Mouse (Mus musculus) heart, embryonic 14.5 days (tissue): ENCODE measurements around the gene Stk19. TPM values are rescaled to one million over a fixed set of nuclear protein-coding genes. Genes with fewer than 3 reads are reported as not detected.

Experiments used
- ATAC-seq: fragments of 200-750 bp; cut with Nextera tagmentation; 2 replicates; pipeline ENCODE4 v1.8.0; 2017; ENCODE audit warnings: low read depth, moderate TSS enrichment; ENCODE audit not compliant: insufficient number of reproducible peaks, insufficient read depth, low FRiP score
- H3K27ac ChIP-seq, 2 experiments: fragments of 200-500 bp in 1 of 2; fragments of 300-500 bp in 1 of 2; sonication (generic) in 1 of 2; replicated peaks in 1 of 2; 2 replicates each; pipeline ENCODE4 v1.5.1; 2012 to 2014; ENCODE audit warnings: low read depth in 2 of 2, low read length in 2 of 2, control low read depth in 1 of 2, mild to moderate bottlenecking in 1 of 2, mixed read lengths in 1 of 2; ENCODE audit not compliant: control insufficient read depth in 1 of 2, insufficient read depth in 1 of 2
- H3K27me3 ChIP-seq: fragments of 300-500 bp; sonication (generic); 2 replicates; pipeline ENCODE4 v1.6.1; 2014; ENCODE audit warnings: mild to moderate bottlenecking, low read length, control low read depth; ENCODE audit not compliant: control insufficient read depth, insufficient read depth
- H3K36me3 ChIP-seq: fragments of 300-500 bp; sonication (generic); 2 replicates; pipeline ENCODE4 v1.6.1; 2014; ENCODE audit warnings: mild to moderate bottlenecking, control low read depth, low read length, mixed read lengths; ENCODE audit not compliant: control insufficient read depth, insufficient read depth
- H3K4me1 ChIP-seq, 2 experiments: fragments of 200-500 bp in 1 of 2; fragments of 300-500 bp in 1 of 2; sonication (generic) in 1 of 2; 2 replicates each; pipeline ENCODE4 v1.6.1; 2012 to 2014; ENCODE audit warnings: low read length in 2 of 2, control low read depth in 1 of 2, mixed read lengths in 1 of 2; ENCODE audit not compliant: control insufficient read depth in 2 of 2, insufficient read depth in 2 of 2
- H3K4me2 ChIP-seq: fragments of 300-500 bp; sonication (generic); 2 replicates; pipeline ENCODE4 v1.6.1; 2014; ENCODE audit warnings: mild to moderate bottlenecking, low read length
- H3K4me3 ChIP-seq, 2 experiments: fragments of 200-500 bp in 1 of 2; fragments of 300-500 bp in 1 of 2; sonication (generic) in 1 of 2; 2 replicates each; pipeline ENCODE4 v1.5.1; 2012 to 2014; ENCODE audit warnings: low read length in 2 of 2, mild to moderate bottlenecking in 2 of 2, control low read depth in 1 of 2, low read depth in 1 of 2, moderate library complexity in 1 of 2; ENCODE audit not compliant: control insufficient read depth in 1 of 2, insufficient read depth in 1 of 2
- H3K9ac ChIP-seq: fragments of 300-500 bp; sonication (generic); 2 replicates; pipeline ENCODE4 v1.6.1; 2014; ENCODE audit warnings: mild to moderate bottlenecking, low read length
- H3K9me3 ChIP-seq: fragments of 300-500 bp; sonication (generic); 2 replicates; pipeline ENCODE4 v1.6.1; 2016; ENCODE audit warnings: low read length, control low read depth; ENCODE audit not compliant: control insufficient read depth
- WGBS: fragments of 180-500 bp; shearing (Covaris S2); extraction: QIAGEN DNeasy Blood & Tissue Kit; methylation state at CpG from one replicate; pipeline ENCODE4 v1.1.7; 2014; 5-methylcytosine and 5-hydroxymethylcytosine counted together
- microRNA-seq: library from miRNA; unstranded; fragments of <30 nt; microRNA quantifications from one replicate; pipeline ENCODE4, GENCODE M21; 2016
- polyA plus RNA-seq: library from polyadenylated mRNA; unstranded; fragments of >200 nt; fragmentation: Nextera tagmentation; extraction: Ambion mirVana; gene quantifications from 2 replicates; pipeline ENCODE4 v1.2.1, GENCODE M21; 2014

The Stk19 gene
- polyA plus RNA-seq, 1 experiment from 2014 or later: 18.4 TPM

DNA sequence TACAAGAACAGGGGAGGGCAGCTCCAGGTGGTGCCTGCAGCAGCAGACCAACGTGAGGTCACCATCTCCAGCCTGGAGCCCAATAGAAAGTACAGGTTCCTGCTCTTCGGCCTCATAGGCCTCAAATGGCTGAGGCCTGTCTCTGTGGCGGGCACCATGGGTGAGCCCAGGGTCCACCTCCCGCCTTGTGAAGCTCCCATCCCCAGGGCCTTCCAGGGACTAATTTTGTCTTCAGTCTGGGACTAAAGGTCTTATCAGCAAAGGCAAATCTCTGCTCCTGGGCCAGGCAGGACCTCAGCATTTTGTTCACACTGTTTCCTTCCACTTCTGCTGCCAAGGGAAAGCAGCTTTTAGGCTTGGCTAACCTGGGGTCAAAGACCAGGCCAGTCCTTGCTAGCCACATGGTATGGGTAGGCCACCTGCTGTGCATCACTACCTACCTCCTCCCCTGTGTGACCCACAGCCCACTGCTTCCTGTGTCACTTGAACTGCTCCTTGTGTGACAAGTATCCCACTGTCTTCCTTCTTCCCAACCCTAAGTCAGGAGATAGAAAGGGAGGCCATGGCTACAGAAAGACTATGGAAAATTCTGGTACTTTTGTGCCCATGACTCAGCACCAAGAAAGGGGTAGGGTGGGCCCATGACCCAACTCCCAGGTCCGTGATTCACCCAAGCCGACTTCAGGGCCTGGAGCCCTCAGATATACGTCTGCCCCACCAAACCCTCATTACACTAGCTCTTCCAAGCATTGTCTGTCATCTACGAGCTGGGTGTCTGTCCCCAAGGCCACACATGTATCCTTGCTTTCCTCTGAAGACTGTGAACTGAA, 40.2 kb downstream of the Stk19 start:
- Histone ChIP-seq H3K27me3 (no peaks in the 10 kb centered on the region), H3K4me3 (no peak overlapping the region), H3K27ac (no peak overlapping the region), H3K4me2 (no peak overlapping the region), H3K36me3 (no peaks in the 10 kb centered on the region), H3K9me3 (peaks cover 4% of the 10 kb centered on the region; the same call in 1 of the 2 replicates), H3K4me1 (no peaks in the 10 kb centered on the region), H3K9ac (no peak overlapping the region)
- ATAC-seq: no peak
- WGBS: 82% methylated on average over 8 of the region's 8 CpGs

DNA sequence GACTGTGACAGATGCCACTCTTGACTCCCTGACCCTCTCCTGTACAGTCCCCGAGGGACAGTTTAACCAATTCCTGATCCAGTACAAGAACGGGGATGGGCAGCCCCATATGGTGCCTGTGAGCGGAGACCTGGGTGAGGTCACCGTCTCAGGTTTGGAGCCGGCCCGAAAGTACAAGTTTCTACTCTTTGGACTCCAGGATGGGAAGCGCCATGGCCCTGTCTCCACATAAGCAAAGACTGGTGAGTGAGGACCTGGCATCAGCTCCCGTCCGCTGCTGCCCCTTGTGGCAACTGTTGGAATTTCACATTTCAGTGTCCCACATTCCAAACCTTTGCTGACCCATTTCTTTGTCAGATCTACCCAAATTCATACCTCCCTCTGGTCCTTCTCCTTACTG, 41.1 kb downstream of the Stk19 start:
- Histone ChIP-seq H3K4me2 (no peak overlapping the region), H3K27me3 (no peaks in the 10 kb centered on the region), H3K4me1 (no peaks in the 10 kb centered on the region), H3K9me3 (peaks cover 4% of the 10 kb centered on the region; the same call in 1 of the 2 replicates), H3K27ac (no peak overlapping the region), H3K36me3 (no peaks in the 10 kb centered on the region), H3K4me3 (no peak overlapping the region), H3K9ac (no peak overlapping the region)
- ATAC-seq: peak; percentile 43; the same call in 1 of the 2 replicates
- WGBS: 53% methylated on average over 9 of the region's 9 CpGs

DNA sequence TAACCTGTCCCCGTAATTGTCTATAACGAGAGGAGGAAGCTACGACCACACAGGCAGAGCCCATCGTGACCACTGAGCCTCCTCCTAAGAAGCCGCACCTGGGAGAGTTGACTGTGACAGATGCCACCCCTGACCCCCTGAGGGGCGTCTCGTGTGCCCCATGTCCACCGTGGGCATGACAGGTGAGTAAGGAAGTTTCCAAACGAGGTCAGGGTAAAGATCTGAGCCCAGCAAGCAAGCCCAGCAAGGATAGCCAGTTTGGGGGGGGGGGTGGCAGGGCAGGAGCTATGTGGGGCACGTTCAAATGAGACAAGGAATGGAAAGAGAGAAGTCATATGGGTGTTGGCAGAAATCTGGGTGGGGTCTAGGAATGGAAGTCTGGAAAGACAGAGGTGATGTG, 41.7 kb downstream of the Stk19 start:
- H3K9ac ChIP-seq: no peak overlapping the region
- H3K4me2 ChIP-seq: no peak overlapping the region
- no peak overlapping the region for H3K27ac ChIP-seq
- ATAC-seq: no peak
- H3K27me3 ChIP-seq: no peaks in the 10 kb centered on the region
- 81% methylated on average over 10 of the region's 10 CpGs for WGBS
- H3K4me1 ChIP-seq: no peaks in the 10 kb centered on the region
- no peak overlapping the region for H3K4me3 ChIP-seq
- peaks cover 4% of the 10 kb centered on the region; the same call in 1 of the 2 replicates for H3K9me3 ChIP-seq
- H3K36me3 ChIP-seq: no peaks in the 10 kb centered on the region

DNA sequence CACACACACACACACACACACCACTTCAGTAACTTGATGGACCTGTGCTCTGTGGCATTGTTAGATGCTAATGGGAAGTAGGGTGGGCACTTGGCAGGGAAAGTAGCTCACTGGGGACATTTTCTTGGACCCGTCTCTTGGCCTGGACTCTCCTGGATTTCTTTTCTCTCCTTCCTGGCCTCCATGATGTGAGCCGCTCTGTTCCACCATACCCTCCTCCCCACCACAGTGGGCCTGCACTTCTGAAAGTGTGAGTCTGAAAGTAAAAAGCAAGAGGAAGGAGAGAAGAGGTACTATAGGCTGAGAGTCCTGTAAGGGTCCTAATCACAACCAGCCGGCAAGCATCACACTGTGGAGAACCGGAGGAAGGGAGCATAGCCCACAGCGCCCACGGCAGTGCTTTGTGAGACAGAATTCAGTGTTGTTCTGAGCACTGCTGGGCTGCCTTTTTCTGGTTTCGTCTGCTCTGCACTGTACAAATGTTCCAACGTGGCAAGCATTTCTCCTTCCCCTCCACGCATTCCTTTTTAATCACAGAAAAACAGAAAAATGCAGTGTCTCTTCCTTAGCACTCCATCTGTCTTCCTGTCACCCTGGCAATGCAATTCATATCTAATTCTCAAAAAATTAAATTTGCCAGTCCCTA, 58.9 kb downstream of the Stk19 start:
- WGBS: 59% methylated on average over 9 of the region's 9 CpGs

More for the DNA sequence above, 58.9 kb downstream of the Stk19 start:
- Histone ChIP-seq H3K4me3 (no peak overlapping the region), H3K36me3 (no peaks in the 10 kb centered on the region), H3K27me3 (no peaks in the 10 kb centered on the region), H3K4me2 (no peak overlapping the region), H3K9me3 (peaks cover 7% of the 10 kb centered on the region; the same call in 1 of the 2 replicates), H3K4me1 (no peaks in the 10 kb centered on the region), H3K9ac (no peak overlapping the region), H3K27ac (0 out of 4 replicates have a peak overlapping the region, but pooled peaks of 1 of the 2 experiments have one; percentile 11)
- no peak for ATAC-seq

Small RNAs within 50 kb of the gene (microRNA-seq; reads per million reads assigned to microRNA genes)
- gene Mir6970: not detected
- gene Mir6971: 1.4 reads per million
- not detected for gene Mir6972

Other genes starting within 250 kb of the Stk19 start
- gene Gpsm3, start 247.1 kb downstream of the Stk19 start, polyA plus RNA-seq: 6.1 and 7.5 TPM in 2 replicates
- gene Pbx2, start 245.7 kb downstream of the Stk19 start, polyA plus RNA-seq: 5.4 and 7.9 TPM in 2 replicates
- 1.2 and 1.8 TPM in 2 replicates for gene Ager, start 239.1 kb downstream of the Stk19 start, polyA plus RNA-seq
- gene Rnf5, start 233.3 kb downstream of the Stk19 start, polyA plus RNA-seq: 87.0 and 90.9 TPM in 2 replicates
- gene Agpat1, start 232.7 kb downstream of the Stk19 start, polyA plus RNA-seq: 26.1 and 54.4 TPM in 2 replicates
- gene Egfl8, start 221.0 kb downstream of the Stk19 start, polyA plus RNA-seq: 0.46 and 0.55 TPM in 2 replicates
- gene Ppt2, start 208.4 kb downstream of the Stk19 start, polyA plus RNA-seq: 30.4 and 33.3 TPM in 2 replicates
- gene Prrt1, start 207.4 kb downstream of the Stk19 start, polyA plus RNA-seq: 0.27 and 0.39 TPM in 2 replicates
- gene Fkbpl, start 192.2 kb downstream of the Stk19 start, polyA plus RNA-seq: 7.3 and 8.9 TPM in 2 replicates
- 28.7 and 34.3 TPM in 2 replicates for gene Atf6b, start 189.8 kb downstream of the Stk19 start, polyA plus RNA-seq
- gene Tnxb, start 166.4 kb downstream of the Stk19 start, polyA plus RNA-seq: 2.7 and 3.0 TPM in 2 replicates
- gene C4b, start 93.1 kb downstream of the Stk19 start, polyA plus RNA-seq: 0.13 and 0.23 TPM in 2 replicates
- gene Cyp21a1, start 32.4 kb downstream of the Stk19 start, polyA plus RNA-seq: not detected in 2 replicates
- 26.6 and 33.1 TPM in 2 replicates for gene Dxo, start 74 bp upstream of the Stk19 start, polyA plus RNA-seq
- gene Skiv2l, start 13.3 kb upstream of the Stk19 start, polyA plus RNA-seq: 22.4 and 23.0 TPM in 2 replicates
- gene Nelfe, start 13.4 kb upstream of the Stk19 start, polyA plus RNA-seq: 65.7 and 65.8 TPM in 2 replicates
- 1.2 and 2.7 TPM in 2 replicates for gene Cfb, start 25.6 kb upstream of the Stk19 start, polyA plus RNA-seq
- gene Zbtb12, start 42.5 kb upstream of the Stk19 start, polyA plus RNA-seq: 0.38 and 0.53 TPM in 2 replicates
- not detected in 2 replicates for gene Gm20547, start 45.1 kb upstream of the Stk19 start, polyA plus RNA-seq
- 1.0 and 1.2 TPM in 2 replicates for gene C2, start 61.3 kb upstream of the Stk19 start, polyA plus RNA-seq
- 31.4 and 35.2 TPM in 2 replicates for gene Ehmt2, start 61.5 kb upstream of the Stk19 start, polyA plus RNA-seq
- gene Slc44a4, start 77.5 kb upstream of the Stk19 start, polyA plus RNA-seq: not detected in 2 replicates
- 13.7 and 14.6 TPM in 2 replicates for gene Neu1, start 94.3 kb upstream of the Stk19 start, polyA plus RNA-seq
- 0.09 and 0.19 TPM in 2 replicates for gene Hspa1b, start 122.3 kb upstream of the Stk19 start, polyA plus RNA-seq
- 0.55 TPM in 1 of 2 replicates, not detected in the other for gene Gm20481, start 133.0 kb upstream of the Stk19 start, polyA plus RNA-seq
- 2.3 and 2.9 TPM in 2 replicates for gene Hspa1a, start 135.2 kb upstream of the Stk19 start, polyA plus RNA-seq
- 2.2 and 2.7 TPM in 2 replicates for gene Hspa1l, start 135.8 kb upstream of the Stk19 start, polyA plus RNA-seq
- 132 and 136 TPM in 2 replicates for gene Lsm2, start 144.9 kb upstream of the Stk19 start, polyA plus RNA-seq
- gene Vars, start 164.0 kb upstream of the Stk19 start, polyA plus RNA-seq: 41.7 and 42.9 TPM in 2 replicates
- 0.28 and 0.42 TPM in 2 replicates for gene Vwa7, start 179.6 kb upstream of the Stk19 start, polyA plus RNA-seq
- gene Sapcd1, start 191.1 kb upstream of the Stk19 start, polyA plus RNA-seq: 1.5 and 2.2 TPM in 2 replicates
- gene Msh5, start 209.8 kb upstream of the Stk19 start, polyA plus RNA-seq: 2.6 and 3.5 TPM in 2 replicates
- 108 TPM in 2 replicates for gene Clic1, start 213.0 kb upstream of the Stk19 start, polyA plus RNA-seq
- 186 and 222 TPM in 2 replicates for gene Ddah2, start 222.1 kb upstream of the Stk19 start, polyA plus RNA-seq
- not detected in 2 replicates for gene Ly6g6c, start 228.4 kb upstream of the Stk19 start, polyA plus RNA-seq
- gene Mpig6b, start 229.2 kb upstream of the Stk19 start, polyA plus RNA-seq: 0.54 and 0.73 TPM in 2 replicates
- gene Ly6g6e, start 240.0 kb upstream of the Stk19 start, polyA plus RNA-seq: 0.32 TPM in 1 of 2 replicates, not detected in the other
- gene Ly6g6d, start 241.1 kb upstream of the Stk19 start, polyA plus RNA-seq: 1.9 and 2.6 TPM in 2 replicates
- gene Ly6g6f, start 248.7 kb upstream of the Stk19 start, polyA plus RNA-seq: not detected in 2 replicates